Mouse (Mus musculus): Measurements from ENCODE around the gene Mboat1.

GRCm38 (mm10) chr13:30093086-30093485 is 43.2 kb upstream of the Mboat1 start:
- TF ChIP-seq GATA1 (IDR thresholded peaks at IDR 0.05; ENCODE audit: borderline replicate concordance, low read length) (no peak), FLI1 (IDR thresholded peaks at IDR 0.05; ENCODE audit: low read length) (no peak)
